Comparison of ENCODE assay signal across 8 mouse cellular contexts in the genomic region with DNA sequence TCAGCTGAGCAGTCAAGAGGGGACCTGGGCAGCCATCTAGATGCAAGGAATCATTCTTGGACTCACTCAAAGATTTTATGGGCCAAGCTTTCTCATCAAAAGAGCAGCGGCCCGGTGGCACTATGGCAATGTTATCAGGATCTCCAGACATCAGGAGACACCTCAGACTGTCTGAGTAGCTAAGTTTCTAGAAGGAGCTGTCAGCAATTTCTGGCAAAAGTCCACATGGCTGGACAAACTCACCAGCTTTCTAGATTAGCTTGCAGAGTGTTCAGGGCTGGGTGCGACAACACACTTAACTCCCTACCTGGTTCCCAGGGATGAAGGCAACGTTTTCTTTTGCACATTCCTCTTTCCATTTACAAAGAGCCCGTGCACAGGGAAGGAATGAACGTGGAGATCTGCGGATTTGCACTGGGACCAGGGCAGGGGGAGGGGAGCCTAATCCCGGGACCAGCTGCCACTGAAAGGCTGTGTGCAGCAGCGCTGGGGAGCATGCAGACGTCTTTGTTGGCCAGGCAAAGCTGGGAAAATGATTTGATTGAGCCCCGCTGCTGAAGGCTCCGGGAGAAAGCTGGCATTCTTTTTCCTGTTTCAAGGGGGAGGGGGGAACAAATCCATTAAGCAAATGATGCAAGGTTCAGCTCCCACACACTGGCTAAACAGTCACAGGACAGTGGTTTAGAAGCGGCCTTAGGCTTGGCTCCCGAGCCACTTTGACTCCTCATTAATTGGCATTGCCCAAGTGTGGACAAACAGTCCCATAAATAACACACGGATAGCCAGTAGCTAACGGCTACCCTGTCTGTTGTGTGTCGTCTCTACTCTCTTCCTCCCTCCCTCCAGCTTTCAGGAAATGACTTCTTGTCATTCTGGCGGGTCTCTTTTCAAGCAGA.
A peak's percentile ranks its signal among the peaks of the same experiment; 100 is the strongest.
DNase-seq lines count a peak whose midpoint lies in the region; ATAC-seq and TF ChIP-seq lines count a peak whose summit lies in the region.

No protein-coding gene starts in this region.

- peak; percentile 85 for ATAC-seq in lung, embryonic 15.5 days (ENCODE audit: borderline replicate concordance, extremely low read depth, low FRiP score, low TSS enrichment)
- peak; percentile 96 for ATAC-seq in forebrain, embryonic 15.5 days (replicated peaks)
- ATAC-seq in intestine, postnatal 0 days: 0 out of 2 replicates have a peak, but pooled peaks have one; percentile 19

- no peaks in the 10 kb centered on the region for H3K9me3 ChIP-seq in lung, embryonic 15.5 days
- no peaks in the 10 kb centered on the region for H3K9me3 ChIP-seq in forebrain, embryonic 15.5 days
- H3K9me3 ChIP-seq in intestine, postnatal 0 days (ENCODE audit: control insufficient read depth): no peaks in the 10 kb centered on the region

- no peak overlapping the region for H3K9ac ChIP-seq in lung, embryonic 15.5 days
- peak overlapping the region; percentile 17; the same call in 1 of the 2 replicates for H3K9ac ChIP-seq in forebrain, embryonic 15.5 days (replicated peaks)
- no peak overlapping the region for H3K9ac ChIP-seq in intestine, postnatal 0 days (ENCODE audit: low read depth, low read length)

- WGBS in lung, embryonic 15.5 days: 14% methylated on average over 18 of the region's 18 CpGs
- WGBS in lung, adult 2 months: 25% methylated on average over 18 of the region's 18 CpGs
- 8% methylated on average over 18 of the region's 18 CpGs for WGBS in forebrain, embryonic 15.5 days
- 33% methylated on average over 18 of the region's 18 CpGs for WGBS in intestine, postnatal 0 days

- no peaks in the 10 kb centered on the region for H3K27me3 ChIP-seq in lung, embryonic 15.5 days
- H3K27me3 ChIP-seq in forebrain, embryonic 15.5 days: no peaks in the 10 kb centered on the region
- no peaks in the 10 kb centered on the region for H3K27me3 ChIP-seq in intestine, postnatal 0 days (replicated peaks; ENCODE audit: control insufficient read depth, insufficient read depth, low read length)

- peaks cover 22% of the 10 kb centered on the region for H3K4me1 ChIP-seq in lung, embryonic 15.5 days
- H3K4me1 ChIP-seq in lung, adult 2 months (ENCODE audit: control insufficient read depth, insufficient read depth, low read length): no peaks in the 10 kb centered on the region; the same call in 1 of the 2 replicates
- H3K4me1 ChIP-seq in forebrain, embryonic 15.5 days: peaks cover 15% of the 10 kb centered on the region
- H3K4me1 ChIP-seq in intestine, postnatal 0 days (replicated peaks; ENCODE audit: control insufficient read depth, insufficient read depth, low read length): no peaks in the 10 kb centered on the region

- DNase-seq in lung, adult 2 months: no peak
- peak; percentile 4 for DNase-seq in lung, postnatal 36 days
- DNase-seq in right cerebral cortex, postnatal 36 days (ENCODE audit: low spot score in 2 of 2): peak; percentile 11 to 15
- DNase-seq in adrenal gland, adult 2 months: no peak
- DNase-seq in cerebellum, adult 11-12 months: no peak

- peak overlapping the region; percentile 41 for H3K4me2 ChIP-seq in lung, embryonic 15.5 days
- H3K4me2 ChIP-seq in forebrain, embryonic 15.5 days (replicated peaks): peak overlapping the region; percentile 32
- H3K4me2 ChIP-seq in intestine, postnatal 0 days (replicated peaks; ENCODE audit: low read depth): 0 out of 2 replicates have a peak overlapping the region, but pooled peaks have one; percentile 24

- TF ChIP-seq POLR2A in lung, adult 2 months (IDR thresholded peaks at IDR 0.05; ENCODE audit: borderline replicate concordance, extremely low read depth, low read depth, low read length): no peak

- peak overlapping the region; percentile 10 for H3K27ac ChIP-seq in lung, embryonic 15.5 days
- H3K27ac ChIP-seq in forebrain, embryonic 15.5 days (replicated peaks): peak overlapping the region; percentile 86
- no peak overlapping the region for H3K27ac ChIP-seq in intestine, postnatal 0 days (ENCODE audit: low read depth, low read length)

- H3K4me3 ChIP-seq in lung, embryonic 15.5 days: no peak overlapping the region
- no peak overlapping the region for H3K4me3 ChIP-seq in lung, adult 2 months (replicated peaks; ENCODE audit: extremely low read depth, low read depth, low read length)
- peak overlapping the region; percentile 6; the same call in 1 of the 2 replicates for H3K4me3 ChIP-seq in forebrain, embryonic 15.5 days
- H3K4me3 ChIP-seq in intestine, postnatal 0 days (ENCODE audit: low read depth, low read length): no peak overlapping the region

- H3K36me3 ChIP-seq in lung, embryonic 15.5 days: no peaks in the 10 kb centered on the region
- H3K36me3 ChIP-seq in forebrain, embryonic 15.5 days: no peaks in the 10 kb centered on the region
- no peaks in the 10 kb centered on the region for H3K36me3 ChIP-seq in intestine, postnatal 0 days (ENCODE audit: control insufficient read depth, insufficient read depth)

- TF ChIP-seq CTCF in lung, adult 2 months (IDR thresholded peaks at IDR 0.05; ENCODE audit: insufficient read depth, low read length): no peak
- no peak for TF ChIP-seq CTCF in intestine, postnatal 0 days (IDR thresholded peaks at IDR 0.05; ENCODE audit: low read depth)

Comparison
In these comparisons a context has a peak if more than half of its experiments do, and no peak if none do; other contexts are left out.
1. DNase-seq: peak in lung, postnatal 36 days (single experiment) and right cerebral cortex, postnatal 36 days (2 of 2); none in lung, adult 2 months (single experiment), adrenal gland, adult 2 months (single experiment) and cerebellum, adult 11-12 months (single experiment).
2. ATAC-seq: peak in every context shown above with its lines; median percentile 96 in forebrain, embryonic 15.5 days; 85 in lung, embryonic 15.5 days; 19 in intestine, postnatal 0 days.
3. Peak in every context shown above with its lines, with median percentiles within 50 percentile points of each other: H3K4me2 ChIP-seq.